Mouse (Mus musculus): Measurements from ENCODE around the gene Trmt13.
"Not testable (repeated sequence)": the region's sequence is repeated elsewhere in the genome, so short reads cannot be mapped to it uniquely, and the experiment has no call there.

Gene Trmt13

GRCm38 (mm10) chr3:116614295-116614892 lies at the start of gene Trmt13:
Trmt13 (minus strand) TSS chr3:116614587.
- no peak for DNase-seq

GRCm38 (mm10) chr3:116662463-116662863 lies 48.1 kb upstream of the Trmt13 start, which contains the start of gene Mfsd14a:
Mfsd14a (minus strand) TSS chr3:116662677.
- peak; percentile 99 to 100 for DNase-seq

- DNase-seq = peak in 1 of 2 experiments; percentile 72
These were observed 47.6 kb upstream of the Trmt13 start for GRCm38 (mm10) chr3:116661870-116662414.

GRCm38 (mm10) chr3:116661288-116661869 lies 47.0 kb upstream of the Trmt13 start:
- no peak for DNase-seq

- no peak for DNase-seq
These were observed 45.6 kb upstream of the Trmt13 start for GRCm38 (mm10) chr3:116659856-116660430.

- no peak for DNase-seq
These were observed 44.7 kb upstream of the Trmt13 start for GRCm38 (mm10) chr3:116658928-116659565.

GRCm38 (mm10) chr3:116656184-116656965 lies 42.0 kb upstream of the Trmt13 start:
- no peak for DNase-seq

- not testable (repeated sequence) for DNase-seq
These were observed 39.7 kb upstream of the Trmt13 start for GRCm38 (mm10) chr3:116654051-116654450.

GRCm38 (mm10) chr3:116653278-116653945 lies 39.0 kb upstream of the Trmt13 start:
- DNase-seq = no peak

GRCm38 (mm10) chr3:116652033-116652446 lies 37.7 kb upstream of the Trmt13 start:
- DNase-seq = no peak

GRCm38 (mm10) chr3:116650698-116651097 lies 36.3 kb upstream of the Trmt13 start:
- no peak for DNase-seq

GRCm38 (mm10) chr3:116648805-116649204 lies 34.4 kb upstream of the Trmt13 start:
- DNase-seq = no peak

GRCm38 (mm10) chr3:116646387-116646786 lies 32.0 kb upstream of the Trmt13 start:
- DNase-seq = no peak

- DNase-seq = no peak
These were observed 28.0 kb upstream of the Trmt13 start for GRCm38 (mm10) chr3:116642373-116642772.

GRCm38 (mm10) chr3:116641811-116642371 lies 27.5 kb upstream of the Trmt13 start:
- DNase-seq = no peak

GRCm38 (mm10) chr3:116640024-116640423 lies 25.6 kb upstream of the Trmt13 start:
- DNase-seq = no peak

GRCm38 (mm10) chr3:116638572-116638971 lies 24.2 kb upstream of the Trmt13 start:
- no peak for DNase-seq

GRCm38 (mm10) chr3:116637693-116638476 lies 23.5 kb upstream of the Trmt13 start:
- no peak for DNase-seq

GRCm38 (mm10) chr3:116635799-116636198 lies 21.4 kb upstream of the Trmt13 start:
- DNase-seq = no peak

- DNase-seq = no peak
These were observed 20.5 kb upstream of the Trmt13 start for GRCm38 (mm10) chr3:116634853-116635252.

GRCm38 (mm10) chr3:116634091-116634490 lies 19.7 kb upstream of the Trmt13 start:
- DNase-seq = no peak
